Mouse (Mus musculus) brown adipose tissue, adult 24 weeks (tissue): ENCODE results near the gene 2410004B18Rik. TPM values are rescaled to one million over a fixed set of nuclear protein-coding genes. Genes with fewer than 3 reads are reported as not detected.

Experiments
- H3K27ac ChIP-seq: fragments of 200-500 bp; replicated peaks from 2 replicates; pipeline ENCODE4 v1.5.1; 2012; ENCODE audit warnings: low read depth, mild to moderate bottlenecking, low read length
- H3K4me1 ChIP-seq: fragments of 200-500 bp; 2 replicates; pipeline ENCODE4 v1.6.1; 2012; ENCODE audit warnings: low read length, mixed read lengths; ENCODE audit not compliant: control insufficient read depth, insufficient read depth, insufficient read length
- H3K4me3 ChIP-seq: fragments of 200-500 bp; 2 replicates; pipeline ENCODE4 v1.5.1; 2012; ENCODE audit warnings: low read depth, mild to moderate bottlenecking, low read length, moderate library complexity; ENCODE audit not compliant: insufficient read depth
- polyA plus RNA-seq: library from polyadenylated mRNA; stranded (reverse); fragments of >200 nt; gene quantifications from 2 replicates; pipeline ENCODE4 v1.2.4, GENCODE M21; 2012; ENCODE audit not compliant: missing spikeins, insufficient read depth, insufficient read length

The 2410004B18Rik gene
- polyA plus RNA-seq, 1 experiment = 18.1 TPM

GRCm38 (mm10) chr3:145922019-145922854, 15.6 kb upstream of the 2410004B18Rik start, which contains the start of gene Bcl10:
TSS of gene Bcl10 (plus strand) at chr3:145922804.
- Histone ChIP-seq H3K4me1 (peaks cover 8% of the 10 kb centered on the region; the same call in 1 of the 2 replicates), H3K27ac (peak within 1 kb of the TSS; percentile 87), H3K4me3 (peak within 1 kb of the TSS; percentile 53)

- H3K4me3 ChIP-seq = no peak overlapping the region
- H3K27ac ChIP-seq = peak overlapping the region; percentile 75
- H3K4me1 ChIP-seq = peaks cover 8% of the 10 kb centered on the region; the same call in 1 of the 2 replicates
These were observed 14.8 kb upstream of the 2410004B18Rik start for GRCm38 (mm10) chr3:145922971-145923370.

- Histone ChIP-seq H3K27ac (peak overlapping the region; percentile 93), H3K4me3 (peak overlapping the region; percentile 82), H3K4me1 (peaks cover 8% of the 10 kb centered on the region; the same call in 1 of the 2 replicates)
These were observed 13.8 kb upstream of the 2410004B18Rik start for GRCm38 (mm10) chr3:145923874-145924577.

GRCm38 (mm10) chr3:145924649-145925337, 13.0 kb upstream of the 2410004B18Rik start:
- Histone ChIP-seq H3K4me3 (peak overlapping the region; percentile 82), H3K27ac (peak overlapping the region; percentile 93), H3K4me1 (peaks cover 8% of the 10 kb centered on the region; the same call in 1 of the 2 replicates)

GRCm38 (mm10) chr3:145925506-145925905, 12.3 kb upstream of the 2410004B18Rik start:
- Histone ChIP-seq H3K4me1 (peaks cover 8% of the 10 kb centered on the region; the same call in 1 of the 2 replicates), H3K4me3 (peak overlapping the region; percentile 82; the same call in 1 of the 2 replicates), H3K27ac (no peak overlapping the region)

- Histone ChIP-seq H3K4me3 (no peak overlapping the region), H3K4me1 (peaks cover 2% of the 10 kb centered on the region; the same call in 1 of the 2 replicates), H3K27ac (no peak overlapping the region)
These were observed 8.1 kb upstream of the 2410004B18Rik start for GRCm38 (mm10) chr3:145929525-145930400.

GRCm38 (mm10) chr3:145933845-145934244, 4.0 kb upstream of the 2410004B18Rik start:
- Histone ChIP-seq H3K4me1 (peaks cover under 1% of the 10 kb centered on the region), H3K4me3 (no peak overlapping the region), H3K27ac (no peak overlapping the region)

- Histone ChIP-seq H3K27ac (no peak overlapping the region), H3K4me3 (peak overlapping the region; percentile 86), H3K4me1 (peaks cover 12% of the 10 kb centered on the region)
These were observed 863 bp downstream of the 2410004B18Rik start for GRCm38 (mm10) chr3:145938405-145939349.

- Histone ChIP-seq H3K4me1 (peaks cover 12% of the 10 kb centered on the region), H3K27ac (no peak overlapping the region), H3K4me3 (peak overlapping the region; percentile 86; the same call in 1 of the 2 replicates)
These were observed 1.6 kb downstream of the 2410004B18Rik start for GRCm38 (mm10) chr3:145939402-145939801.

- Histone ChIP-seq H3K4me1 (peaks cover 12% of the 10 kb centered on the region), H3K4me3 (peak overlapping the region; percentile 86; the same call in 1 of the 2 replicates), H3K27ac (no peak overlapping the region)
These were observed 2.2 kb downstream of the 2410004B18Rik start for GRCm38 (mm10) chr3:145939971-145940370.

GRCm38 (mm10) chr3:145941971-145942370, 4.2 kb downstream of the 2410004B18Rik start:
- no peak overlapping the region for H3K4me3 ChIP-seq
- H3K4me1 ChIP-seq = peaks cover 12% of the 10 kb centered on the region
- H3K27ac ChIP-seq = no peak overlapping the region

- H3K4me3 ChIP-seq = no peak overlapping the region
- peaks cover 6% of the 10 kb centered on the region for H3K4me1 ChIP-seq
- H3K27ac ChIP-seq = no peak overlapping the region
These were observed 6.5 kb downstream of the 2410004B18Rik start for GRCm38 (mm10) chr3:145944348-145944747.

GRCm38 (mm10) chr3:145945904-145946303, 8.1 kb downstream of the 2410004B18Rik start:
- Histone ChIP-seq H3K4me1 (no peaks in the 10 kb centered on the region), H3K4me3 (no peak overlapping the region), H3K27ac (no peak overlapping the region)
